Mouse (Mus musculus) left cerebral cortex, postnatal 25 days (tissue): Measurements from ENCODE around the gene Sgsm1. TPM values are rescaled to one million over a fixed set of nuclear protein-coding genes. Genes with fewer than 3 reads are reported as not detected.

Source experiments
- DNase-seq, 2 experiments: peaks; one replicate each; pipeline ENCODE4 v3.0.0; 2022; ENCODE audit warnings: low spot score in 2 of 2, mixed read lengths in 1 of 2
- intact Hi-C: fragments of 180-260 bp; cut with DNase I; formaldehyde crosslinking; loops from one replicate; pipeline ENCODE4 v1.15.1; 2025
- total RNA-seq, 2 experiments: library from RNA; stranded (reverse); gene quantifications; 2 replicates each; pipeline ENCODE4 v1.2.3; 2021

Sgsm1 gene
- total RNA-seq, 2 experiments from 2014 or later: 139 to 157 TPM

- intact Hi-C loops: loop anchor here (10.0 kb wide), 1 partner anchor 446 kb away; the partner anchor contains the start of gene Ficd
- DNase-seq: peak in 1 of 2 experiments; percentile 92
Measured at GRCm38 (mm10) chr5:113288490-113288889, 22.1 kb downstream of the Sgsm1 start.

- intact Hi-C loops: loop anchor here (2.0 to 10.0 kb wide), 2 partner anchors 19 to 447 kb away; partner anchors contain the start of gene Ficd
Measured at GRCm38 (mm10) chr5:113287762-113288161, 22.8 kb downstream of the Sgsm1 start.

GRCm38 (mm10) chr5:113286591-113287520 lies 23.7 kb downstream of the Sgsm1 start:
- DNase-seq: peak; percentile 67 to 80
- intact Hi-C loops: loop anchor here (2.0 to 10.0 kb wide), 2 partner anchors 20 to 448 kb away; partner anchors contain the start of gene Ficd

More at GRCm38 (mm10) chr5:113287762-113288161, 22.8 kb downstream of the Sgsm1 start:
- DNase-seq: no peak

- no peak for DNase-seq
- intact Hi-C loops: loop anchor here (2.0 to 10.0 kb wide), 2 partner anchors 21 to 449 kb away; partner anchors contain the start of gene Ficd
Measured at GRCm38 (mm10) chr5:113286048-113286447, 24.5 kb downstream of the Sgsm1 start.

- intact Hi-C loops: loop anchor here (10.0 kb wide), 1 partner anchor 449 kb away; the partner anchor contains the start of gene Ficd
- DNase-seq: no peak
Measured at GRCm38 (mm10) chr5:113285541-113285940, 25.0 kb downstream of the Sgsm1 start.

- intact Hi-C loops: loop anchor here (10.0 kb wide), 1 partner anchor 451 kb away; the partner anchor contains the start of gene Ficd
- DNase-seq: no peak
Measured at GRCm38 (mm10) chr5:113283726-113284125, 26.9 kb downstream of the Sgsm1 start.

- DNase-seq: peak in 1 of 2 experiments; percentile 46
- intact Hi-C loops: loop anchor here (10.0 kb wide), 1 partner anchor 453 kb away; the partner anchor contains the start of gene Ficd
Measured at GRCm38 (mm10) chr5:113281557-113281956, 29.0 kb downstream of the Sgsm1 start.

GRCm38 (mm10) chr5:113280138-113280856 lies 30.3 kb downstream of the Sgsm1 start:
- peak in 1 of 2 experiments; percentile 21 for DNase-seq
- intact Hi-C loops: loop anchor here (10.0 kb wide), 1 partner anchor 455 kb away; the partner anchor contains the start of gene Ficd

GRCm38 (mm10) chr5:113275839-113276238 lies 34.7 kb downstream of the Sgsm1 start:
- intact Hi-C loops: no loop called here
- no peak for DNase-seq

GRCm38 (mm10) chr5:113271207-113271811 lies 39.3 kb downstream of the Sgsm1 start:
- DNase-seq: peak; percentile 63 to 92
- intact Hi-C loops: loop anchor here (1.0 kb wide), 1 partner anchor 29 kb away; no protein-coding TSS in a partner anchor

- intact Hi-C loops: no loop called here
- no peak for DNase-seq
Measured at GRCm38 (mm10) chr5:113270043-113270442, 40.5 kb downstream of the Sgsm1 start.

- DNase-seq: no peak
- intact Hi-C loops: no loop called here
Measured at GRCm38 (mm10) chr5:113268246-113268645, 42.3 kb downstream of the Sgsm1 start.

GRCm38 (mm10) chr5:113265637-113266036 lies 44.9 kb downstream of the Sgsm1 start:
- intact Hi-C loops: no loop called here
- no peak for DNase-seq

GRCm38 (mm10) chr5:113250806-113251205 lies 59.8 kb downstream of the Sgsm1 start:
- intact Hi-C loops: no loop called here
- peak in 1 of 2 experiments; percentile 65 for DNase-seq

- intact Hi-C loops: no loop called here
- no peak for DNase-seq
Measured at GRCm38 (mm10) chr5:113249263-113249930, 61.2 kb downstream of the Sgsm1 start.

GRCm38 (mm10) chr5:113230196-113230595 lies 80.4 kb downstream of the Sgsm1 start:
- intact Hi-C loops: no loop called here
- no peak for DNase-seq

- intact Hi-C loops: loop anchor here (1.0 to 10.0 kb wide), 3 partner anchors 46 to 342 kb away; no protein-coding TSS in a partner anchor
Measured at GRCm38 (mm10) chr5:113226632-113227102, 83.9 kb downstream of the Sgsm1 start, which contains the start of gene Tmem211. Gene Tmem211, plus strand, starts transcription at chr5:113226909.

GRCm38 (mm10) chr5:113225686-113226435 lies 84.7 kb downstream of the Sgsm1 start:
- intact Hi-C loops: loop anchor here (1.0 to 10.0 kb wide), 2 partner anchors 46 to 341 kb away; no protein-coding TSS in a partner anchor
- DNase-seq: no peak

More at GRCm38 (mm10) chr5:113226632-113227102, 83.9 kb downstream of the Sgsm1 start, which contains the start of gene Tmem211:
- peak; percentile 82 to 89 for DNase-seq
